Mouse (Mus musculus) neural tube, embryonic 14.5 days (tissue): ENCODE results near the gene Rims1. TPM values are rescaled to one million over a fixed set of nuclear protein-coding genes. Genes with fewer than 3 reads are reported as not detected.

Experiments
- ATAC-seq: fragments of 200-750 bp; cut with Nextera tagmentation; 2 replicates; pipeline ENCODE4 v1.8.0; 2017; ENCODE audit warnings: low read depth, mild to moderate bottlenecking, moderate TSS enrichment, moderate library complexity
- H3K27ac ChIP-seq: fragments of 300-500 bp; sonication (generic); 2 replicates; pipeline ENCODE4 v1.5.1; 2014; ENCODE audit warnings: low read depth, mild to moderate bottlenecking, control low read depth, low read length, moderate library complexity, mixed read lengths
- H3K27me3 ChIP-seq: fragments of 300-500 bp; sonication (generic); 2 replicates; pipeline ENCODE4 v1.6.1; 2014; ENCODE audit warnings: low read length; ENCODE audit not compliant: control insufficient read depth, insufficient read depth
- H3K36me3 ChIP-seq: fragments of 300-500 bp; sonication (generic); 2 replicates; pipeline ENCODE4 v1.6.1; 2014; ENCODE audit warnings: low read length, mixed read lengths; ENCODE audit not compliant: control insufficient read depth, insufficient read depth
- H3K4me1 ChIP-seq: fragments of 300-500 bp; sonication (generic); 2 replicates; pipeline ENCODE4 v1.6.1; 2014; ENCODE audit warnings: low read length; ENCODE audit not compliant: control insufficient read depth, insufficient read depth
- H3K4me2 ChIP-seq: fragments of 300-500 bp; sonication (generic); 2 replicates; pipeline ENCODE4 v1.6.1; 2014; ENCODE audit warnings: mild to moderate bottlenecking, low read depth, low read length, control low read depth
- H3K4me3 ChIP-seq: fragments of 300-500 bp; sonication (generic); 2 replicates; pipeline ENCODE4 v1.5.1; 2014; ENCODE audit warnings: low read depth, low read length, control low read depth, mixed read lengths
- H3K9ac ChIP-seq: fragments of 300-500 bp; sonication (generic); replicated peaks from 2 replicates; pipeline ENCODE4 v1.6.1; 2014; ENCODE audit warnings: low read depth, mild to moderate bottlenecking, control low read depth, low read length, mixed read lengths
- H3K9me3 ChIP-seq: fragments of 300-500 bp; sonication (generic); 2 replicates; pipeline ENCODE4 v1.6.1; 2016; ENCODE audit warnings: low read length; ENCODE audit not compliant: control insufficient read depth
- WGBS: fragments of 180-500 bp; shearing (Covaris S2); extraction: QIAGEN DNeasy Blood & Tissue Kit; methylation state at CpG from one replicate; pipeline ENCODE4 v1.1.7; 2014; 5-methylcytosine and 5-hydroxymethylcytosine counted together
- polyA plus RNA-seq: library from polyadenylated mRNA; unstranded; fragments of >200 nt; fragmentation: Nextera tagmentation; extraction: Ambion mirVana; gene quantifications from 2 replicates; pipeline ENCODE4 v1.2.1, GENCODE M21; 2014

Rims1 gene
- polyA plus RNA-seq, 1 experiment from 2014 or later, result 28.4 TPM

DNA sequence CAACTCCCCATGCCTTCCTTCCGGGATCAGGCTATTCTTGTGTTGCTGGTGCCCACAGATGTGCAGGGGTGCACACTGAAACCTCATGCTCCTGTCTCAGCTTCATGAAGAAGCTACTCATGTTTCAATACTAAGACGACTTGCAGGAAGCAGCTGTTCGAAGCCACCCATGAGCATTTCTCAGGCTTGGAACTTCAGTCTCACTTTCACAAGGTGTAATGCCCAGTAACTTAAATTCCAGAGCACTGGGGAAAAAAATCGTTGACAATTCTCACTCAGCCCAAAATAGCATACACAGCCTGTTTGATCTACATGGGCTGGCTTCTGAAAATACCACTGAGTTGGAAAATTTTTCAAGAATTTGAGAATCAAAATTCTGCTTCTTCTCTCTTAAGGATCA lies 77.6 kb downstream of the Rims1 start:
- H3K4me3 ChIP-seq, result no peak overlapping the region
- H3K4me1 ChIP-seq, result no peaks in the 10 kb centered on the region
- H3K27me3 ChIP-seq, result no peaks in the 10 kb centered on the region
- no peak overlapping the region for H3K9ac ChIP-seq
- H3K27ac ChIP-seq, result no peak overlapping the region
- no peak overlapping the region for H3K4me2 ChIP-seq
- H3K36me3 ChIP-seq, result no peaks in the 10 kb centered on the region
- no peaks in the 10 kb centered on the region for H3K9me3 ChIP-seq
- ATAC-seq, result no peak
- WGBS, result 81% methylated on average over 4 of the region's 4 CpGs

DNA sequence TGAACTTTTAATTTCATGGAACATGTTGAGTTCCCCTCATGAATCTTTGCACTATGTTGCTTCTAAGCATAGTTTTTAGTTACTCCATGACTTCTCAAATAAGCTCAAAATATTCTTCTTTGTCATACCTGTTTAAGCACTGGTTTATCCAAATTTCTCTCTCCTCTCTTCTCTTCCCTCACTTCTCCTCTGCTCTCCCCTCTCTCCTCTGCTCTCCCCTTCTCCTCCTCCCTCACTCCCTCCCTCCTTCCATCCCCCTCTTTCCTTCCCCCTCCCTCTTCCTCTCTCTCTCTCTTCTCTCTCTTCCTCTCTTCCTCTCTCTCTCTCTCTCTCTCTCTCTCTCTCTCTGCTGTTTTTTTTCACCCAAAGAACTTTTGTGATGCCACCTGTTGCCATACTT lies 84.1 kb downstream of the Rims1 start:
- Histone ChIP-seq H3K27ac (no peak overlapping the region), H3K4me3 (no peak overlapping the region), H3K9me3 (no peaks in the 10 kb centered on the region), H3K4me1 (no peaks in the 10 kb centered on the region), H3K36me3 (no peaks in the 10 kb centered on the region), H3K27me3 (no peaks in the 10 kb centered on the region), H3K4me2 (no peak overlapping the region), H3K9ac (no peak overlapping the region)
- no peak for ATAC-seq

DNA sequence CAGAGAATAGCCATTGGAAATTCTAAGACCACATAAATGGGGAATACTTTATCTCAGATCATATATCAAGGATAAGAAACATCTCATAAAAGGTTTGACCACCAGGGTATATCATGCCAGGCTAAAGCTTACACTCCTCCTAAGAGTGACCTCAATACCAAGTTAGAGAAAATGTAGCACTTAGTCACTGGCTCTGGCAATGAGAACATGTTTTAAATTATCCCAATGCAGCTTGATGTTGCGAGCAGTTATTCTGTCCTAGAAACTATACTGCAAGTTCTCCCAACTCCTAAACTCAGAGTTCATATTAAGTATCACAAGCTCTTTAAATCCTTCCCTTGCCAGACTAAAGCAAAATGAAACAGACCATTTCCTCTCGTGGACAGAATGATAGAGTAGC lies 85.1 kb downstream of the Rims1 start:
- no peak overlapping the region for H3K4me3 ChIP-seq
- WGBS, result 85% methylated on average over 2 of the region's 2 CpGs
- no peak overlapping the region for H3K27ac ChIP-seq
- H3K4me2 ChIP-seq, result no peak overlapping the region
- no peaks in the 10 kb centered on the region for H3K27me3 ChIP-seq
- ATAC-seq, result no peak
- H3K4me1 ChIP-seq, result no peaks in the 10 kb centered on the region
- H3K9me3 ChIP-seq, result no peaks in the 10 kb centered on the region
- H3K9ac ChIP-seq, result no peak overlapping the region
- H3K36me3 ChIP-seq, result no peaks in the 10 kb centered on the region

DNA sequence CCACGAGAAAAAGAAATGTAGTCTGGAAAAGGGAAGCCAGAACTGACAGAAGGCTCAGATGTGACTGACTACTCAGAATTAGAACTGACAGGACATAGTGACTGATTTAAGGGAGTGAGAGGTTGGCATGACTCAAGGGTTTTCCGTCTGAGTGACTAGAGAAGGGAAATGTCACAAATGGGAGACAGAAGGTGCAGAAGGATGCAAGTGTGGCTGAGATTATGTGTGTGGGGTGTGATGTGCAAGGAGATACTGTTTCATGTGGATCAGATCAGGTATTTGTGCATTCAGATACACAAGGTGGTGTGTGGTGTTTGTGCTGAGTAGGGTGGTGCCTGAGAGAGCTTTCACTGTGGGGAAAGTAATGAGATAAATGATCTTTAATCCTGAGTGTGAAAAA lies 96.3 kb downstream of the Rims1 start:
- 68% methylated on average over 2 of the region's 2 CpGs for WGBS
- H3K4me1 ChIP-seq, result no peaks in the 10 kb centered on the region
- H3K36me3 ChIP-seq, result no peaks in the 10 kb centered on the region
- no peak overlapping the region for H3K9ac ChIP-seq
- no peaks in the 10 kb centered on the region for H3K27me3 ChIP-seq
- H3K4me3 ChIP-seq, result no peak overlapping the region
- no peaks in the 10 kb centered on the region for H3K9me3 ChIP-seq
- ATAC-seq, result no peak
- no peak overlapping the region for H3K4me2 ChIP-seq
- no peak overlapping the region for H3K27ac ChIP-seq

DNA sequence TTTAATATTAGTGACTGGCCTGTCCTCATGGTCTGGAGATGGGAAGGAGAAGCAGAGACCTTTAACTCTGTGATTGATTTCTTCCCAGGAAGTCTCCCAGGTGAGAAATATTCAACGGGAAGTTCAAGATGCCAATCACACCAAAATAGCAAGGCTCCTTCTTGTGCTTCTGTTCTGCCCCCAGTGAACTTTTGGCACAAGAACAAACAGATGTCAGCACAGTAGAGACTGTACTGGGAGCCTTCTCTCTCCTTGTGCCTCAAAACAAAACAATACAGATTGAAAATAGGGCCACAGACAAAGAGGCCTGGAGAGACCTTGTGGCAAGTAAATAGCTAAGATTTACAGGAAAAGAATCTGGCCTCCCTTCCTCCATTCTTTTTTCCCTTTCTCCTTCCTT lies 110.7 kb downstream of the Rims1 start:
- H3K4me2 ChIP-seq, result no peak overlapping the region
- no peak overlapping the region for H3K27ac ChIP-seq
- H3K9me3 ChIP-seq, result no peaks in the 10 kb centered on the region
- WGBS, result 44% methylated on average over 1 of the region's 1 CpGs
- H3K4me1 ChIP-seq, result no peaks in the 10 kb centered on the region
- H3K36me3 ChIP-seq, result no peaks in the 10 kb centered on the region
- no peaks in the 10 kb centered on the region for H3K27me3 ChIP-seq
- no peak overlapping the region for H3K4me3 ChIP-seq
- no peak for ATAC-seq
- no peak overlapping the region for H3K9ac ChIP-seq

DNA sequence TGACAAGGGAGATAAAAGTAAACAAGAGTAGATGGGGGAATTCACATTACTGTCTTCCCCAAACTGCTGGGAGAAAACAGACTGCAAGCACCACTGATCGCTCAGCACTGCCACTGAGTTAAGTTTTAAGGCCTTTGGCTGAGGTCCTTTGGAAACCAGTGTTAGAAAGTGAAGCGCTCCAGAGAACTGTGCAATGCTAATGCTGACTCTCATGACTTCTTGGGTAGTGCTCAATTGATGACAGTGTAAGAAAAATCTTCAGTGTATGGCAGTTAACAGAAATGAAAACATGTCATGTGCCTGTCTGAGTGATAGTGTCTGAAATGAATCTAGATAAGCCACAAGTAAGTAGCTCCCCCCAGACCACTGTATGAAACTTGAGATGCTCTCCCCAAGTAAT lies 111.3 kb downstream of the Rims1 start:
- no peak for ATAC-seq
- no peaks in the 10 kb centered on the region for H3K9me3 ChIP-seq
- H3K9ac ChIP-seq, result no peak overlapping the region
- H3K4me1 ChIP-seq, result no peaks in the 10 kb centered on the region
- no peaks in the 10 kb centered on the region for H3K36me3 ChIP-seq
- H3K4me3 ChIP-seq, result no peak overlapping the region
- no peak overlapping the region for H3K4me2 ChIP-seq
- H3K27me3 ChIP-seq, result no peaks in the 10 kb centered on the region
- 84% methylated on average over 2 of the region's 2 CpGs for WGBS
- H3K27ac ChIP-seq, result no peak overlapping the region

DNA sequence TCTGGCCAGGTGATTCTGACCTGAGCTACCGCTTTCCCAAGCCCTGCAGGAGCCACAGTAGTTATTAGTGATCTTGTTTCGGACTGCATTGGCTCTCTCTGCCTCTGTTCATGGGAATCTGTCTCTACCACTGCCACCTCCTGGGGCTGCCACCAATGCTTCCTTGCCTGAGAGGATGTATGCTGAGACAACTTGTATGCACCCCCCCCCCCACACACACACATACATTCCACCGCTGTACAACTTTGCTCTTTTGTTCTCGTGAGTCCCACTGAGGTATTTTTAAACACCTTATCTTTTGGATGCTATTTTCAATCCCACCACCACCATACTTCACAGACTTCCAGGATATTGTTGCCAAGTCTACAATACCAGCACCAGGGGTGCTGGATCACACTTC lies 122.3 kb downstream of the Rims1 start:
- no peak overlapping the region for H3K27ac ChIP-seq
- no peaks in the 10 kb centered on the region for H3K36me3 ChIP-seq
- no peak for ATAC-seq
- no peak overlapping the region for H3K4me3 ChIP-seq
- H3K9ac ChIP-seq, result no peak overlapping the region
- no peak overlapping the region for H3K4me2 ChIP-seq
- WGBS, result 85% methylated on average over 4 of the region's 4 CpGs
- H3K9me3 ChIP-seq, result no peaks in the 10 kb centered on the region
- no peaks in the 10 kb centered on the region for H3K4me1 ChIP-seq
- no peaks in the 10 kb centered on the region for H3K27me3 ChIP-seq

DNA sequence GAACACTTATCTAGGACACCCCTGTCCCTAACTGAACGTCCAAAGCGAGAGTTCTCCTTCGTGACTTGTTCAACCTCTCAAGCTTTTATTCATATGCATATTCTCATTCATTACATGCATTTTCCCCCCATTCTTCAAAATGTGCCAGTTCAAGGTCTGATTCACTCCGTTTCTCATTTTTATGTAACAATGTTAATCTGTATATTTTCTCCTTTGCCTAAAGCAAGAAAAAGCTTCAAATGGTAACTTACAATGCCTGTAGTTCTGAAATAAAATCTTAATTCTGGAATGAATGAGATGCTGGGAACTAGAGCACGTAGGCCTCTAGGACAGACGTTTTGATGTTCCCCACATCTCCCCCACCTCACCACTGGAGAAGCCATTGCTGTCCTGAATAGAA lies 141.6 kb downstream of the Rims1 start:
- H3K9ac ChIP-seq, result no peak overlapping the region
- H3K4me2 ChIP-seq, result no peak overlapping the region
- H3K27ac ChIP-seq, result no peak overlapping the region
- no peak overlapping the region for H3K4me3 ChIP-seq
- H3K9me3 ChIP-seq, result no peaks in the 10 kb centered on the region
- H3K36me3 ChIP-seq, result no peaks in the 10 kb centered on the region
- H3K27me3 ChIP-seq, result no peaks in the 10 kb centered on the region
- WGBS, result 87% methylated on average over 6 of the region's 6 CpGs
- ATAC-seq, result no peak
- no peaks in the 10 kb centered on the region for H3K4me1 ChIP-seq

DNA sequence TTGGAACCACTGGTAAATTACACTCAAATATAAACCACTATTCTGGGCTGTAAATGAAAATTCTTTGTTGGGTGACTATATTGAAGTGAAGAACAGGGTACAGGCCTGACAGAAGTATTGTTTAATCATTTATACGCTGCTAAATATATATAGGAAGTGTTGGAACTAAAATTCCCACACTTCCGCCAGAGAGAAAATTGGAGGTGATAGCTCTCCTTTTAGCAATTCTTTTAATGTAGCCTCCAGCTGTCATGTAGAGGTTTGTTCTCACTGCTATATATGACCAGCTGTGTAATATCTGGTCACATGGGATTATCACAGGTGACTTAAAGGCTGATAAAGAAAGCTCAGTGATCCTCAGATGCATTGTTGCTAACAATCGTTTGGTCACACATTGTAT lies 144.0 kb downstream of the Rims1 start:
- Histone ChIP-seq H3K9ac (no peak overlapping the region), H3K36me3 (no peaks in the 10 kb centered on the region), H3K4me3 (no peak overlapping the region), H3K4me2 (no peak overlapping the region), H3K27ac (no peak overlapping the region), H3K4me1 (no peaks in the 10 kb centered on the region), H3K27me3 (no peaks in the 10 kb centered on the region), H3K9me3 (no peaks in the 10 kb centered on the region)
- WGBS, result 90% methylated on average over 3 of the region's 3 CpGs
- ATAC-seq, result no peak

DNA sequence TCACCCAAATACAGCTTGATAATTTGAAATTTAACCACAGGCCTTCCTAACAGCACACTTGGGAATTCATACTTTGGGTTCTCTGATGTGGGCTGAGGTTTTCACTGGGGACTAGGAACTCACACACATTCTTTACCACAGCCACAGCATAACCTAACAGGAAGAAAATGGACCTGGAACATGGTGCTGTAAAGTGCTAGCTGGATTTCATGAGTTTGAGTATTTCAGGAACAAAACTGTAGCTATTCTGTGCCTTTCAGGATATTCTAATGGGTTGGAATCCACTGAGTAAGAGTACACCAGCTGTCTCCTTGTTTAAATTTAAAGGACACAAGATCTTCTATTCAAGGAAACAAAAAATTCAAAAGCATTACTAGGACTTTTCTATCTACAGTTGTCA lies 149.8 kb downstream of the Rims1 start:
- H3K9ac ChIP-seq, result no peak overlapping the region
- no peak for ATAC-seq

More for the DNA sequence above, 149.8 kb downstream of the Rims1 start:
- H3K4me2 ChIP-seq, result no peak overlapping the region
- H3K4me3 ChIP-seq, result no peak overlapping the region
- H3K36me3 ChIP-seq, result no peaks in the 10 kb centered on the region
- H3K27ac ChIP-seq, result no peak overlapping the region
- H3K4me1 ChIP-seq, result no peaks in the 10 kb centered on the region
- H3K27me3 ChIP-seq, result no peaks in the 10 kb centered on the region
- no peaks in the 10 kb centered on the region for H3K9me3 ChIP-seq
